20 mouse cellular contexts compared by ENCODE assay signal in genomic region chr4:109412233-109412632, GRCm38 (mm10). TPM values are rescaled to one million over a fixed set of nuclear protein-coding genes. Genes with fewer than 3 reads are reported as not detected.
A peak's percentile ranks its signal among the peaks of the same experiment; 100 is the strongest.
DNase-seq lines count a peak whose midpoint lies in the region; ATAC-seq and TF ChIP-seq lines count a peak whose summit lies in the region.
"Had no signal": no experiment of that assay in that cellular context is flagged by ENCODE, and none has a peak within 500 bp of the region (broad histone marks: within the 10 kb centered on the region; RNA-seq: fewer than 3 reads in every experiment).

No protein-coding gene starts in this region.

- 85% methylated on average over 5 of the region's 5 CpGs for WGBS in heart, embryonic 13.5 days
- 78% methylated on average over 5 of the region's 5 CpGs for WGBS in liver, embryonic 11.5 days
- WGBS in liver, embryonic 14.5 days (ENCODE audit: insufficient replicate concordance): 80% methylated on average over 5 of the region's 5 CpGs
- WGBS in hindbrain, embryonic 11.5 days: 92% methylated on average over 5 of the region's 5 CpGs

- 0 out of 2 replicates have a peak overlapping the region, but pooled peaks have one; percentile 40 for H3K4me2 ChIP-seq in heart, embryonic 13.5 days
- peak overlapping the region; percentile 67 for H3K4me2 ChIP-seq in liver, embryonic 11.5 days
- H3K4me2 ChIP-seq in liver, embryonic 14.5 days (ENCODE audit: low read depth): peak overlapping the region; percentile 97
- H3K4me2 ChIP-seq in hindbrain, embryonic 11.5 days (replicated peaks; ENCODE audit: low read depth, low read length): no peak overlapping the region
- H3K4me2 ChIP-seq: embryonic facial prominence, embryonic 13.5 days; hindbrain, embryonic 15.5 days had no signal

- no peak overlapping the region for H3K27ac ChIP-seq in heart, embryonic 13.5 days (replicated peaks)
- H3K27ac ChIP-seq in liver, embryonic 11.5 days (ENCODE audit: low read depth, low read length): peak overlapping the region; percentile 98
- H3K27ac ChIP-seq in liver, embryonic 14.5 days: peak overlapping the region; percentile 97
- H3K27ac ChIP-seq in hindbrain, embryonic 11.5 days (ENCODE audit: low read depth, low read length): no peak overlapping the region
- H3K27ac ChIP-seq: embryonic facial prominence, embryonic 13.5 days; hindbrain, embryonic 15.5 days had no signal

- no peak for TF ChIP-seq EP300 in liver, embryonic 14.5 days (IDR thresholded peaks at IDR 0.05; ENCODE audit: low read depth)

- H3K4me3 ChIP-seq in heart, embryonic 13.5 days: no peak overlapping the region
- H3K4me3 ChIP-seq in liver, embryonic 11.5 days (ENCODE audit: low read depth, low read length): no peak overlapping the region
- H3K4me3 ChIP-seq in liver, embryonic 14.5 days (ENCODE audit: insufficient read depth in 1 of 2, low read depth in 2 of 2, low read length in 2 of 2): peak overlapping the region; percentile 48 to 53; a peak in 3 of 4 replicates
- no peak overlapping the region for H3K4me3 ChIP-seq in hindbrain, embryonic 11.5 days (ENCODE audit: low read depth, low read length)
- H3K4me3 ChIP-seq: embryonic facial prominence, embryonic 13.5 days; forebrain, embryonic 10.5 days; hindbrain, embryonic 10.5 days; hindbrain, embryonic 15.5 days had no signal

- no peaks in the 10 kb centered on the region for H3K27me3 ChIP-seq in heart, embryonic 13.5 days (replicated peaks)
- no peaks in the 10 kb centered on the region for H3K27me3 ChIP-seq in liver, embryonic 11.5 days (replicated peaks; ENCODE audit: control insufficient read depth, insufficient read depth, low read length)
- no peaks in the 10 kb centered on the region for H3K27me3 ChIP-seq in liver, embryonic 14.5 days (ENCODE audit: control insufficient read depth, insufficient read depth, low read length)
- 0 out of 2 replicates have a peak, but pooled peaks cover 2% of the 10 kb centered on the region for H3K27me3 ChIP-seq in hindbrain, embryonic 11.5 days (ENCODE audit: control insufficient read depth, insufficient read depth, low read length)
- H3K27me3 ChIP-seq: embryonic facial prominence, embryonic 13.5 days; hindbrain, embryonic 15.5 days had no signal

- H3K9me3 ChIP-seq in heart, embryonic 13.5 days: no peaks in the 10 kb centered on the region
- no peaks in the 10 kb centered on the region for H3K9me3 ChIP-seq in liver, embryonic 11.5 days (ENCODE audit: control insufficient read depth, low read length)
- no peaks in the 10 kb centered on the region for H3K9me3 ChIP-seq in liver, embryonic 14.5 days (ENCODE audit: control insufficient read depth, low read length)
- no peaks in the 10 kb centered on the region for H3K9me3 ChIP-seq in hindbrain, embryonic 11.5 days (ENCODE audit: control insufficient read depth, low read length)
- H3K9me3 ChIP-seq: embryonic facial prominence, embryonic 13.5 days; forebrain, embryonic 10.5 days; hindbrain, embryonic 10.5 days; hindbrain, embryonic 15.5 days had no signal

- no peaks in the 10 kb centered on the region for H3K36me3 ChIP-seq in heart, embryonic 13.5 days
- H3K36me3 ChIP-seq in liver, embryonic 11.5 days (ENCODE audit: control insufficient read depth, insufficient read depth, low read length): no peaks in the 10 kb centered on the region
- H3K36me3 ChIP-seq in liver, embryonic 14.5 days (replicated peaks; ENCODE audit: control insufficient read depth, insufficient read depth, low read depth): no peaks in the 10 kb centered on the region; the same call in 1 of the 2 replicates
- H3K36me3 ChIP-seq in hindbrain, embryonic 11.5 days (ENCODE audit: control insufficient read depth, insufficient read depth, low read length): no peaks in the 10 kb centered on the region
- H3K36me3 ChIP-seq: embryonic facial prominence, embryonic 13.5 days; forebrain, embryonic 10.5 days; hindbrain, embryonic 10.5 days; hindbrain, embryonic 15.5 days had no signal

- intact Hi-C loops in heart, postnatal 25 days (cut with DNase I): no loop called here

- H3K9ac ChIP-seq in heart, embryonic 13.5 days: no peak overlapping the region
- peak overlapping the region; percentile 61 for H3K9ac ChIP-seq in liver, embryonic 11.5 days (ENCODE audit: low read depth, low read length)
- peak overlapping the region; percentile 92 for H3K9ac ChIP-seq in liver, embryonic 14.5 days (replicated peaks)
- H3K9ac ChIP-seq in hindbrain, embryonic 11.5 days (ENCODE audit: low read depth, low read length): no peak overlapping the region
- H3K9ac ChIP-seq: embryonic facial prominence, embryonic 13.5 days; hindbrain, embryonic 15.5 days had no signal

- peaks cover 40% of the 10 kb centered on the region for H3K4me1 ChIP-seq in heart, embryonic 13.5 days
- peaks cover 47% of the 10 kb centered on the region for H3K4me1 ChIP-seq in liver, embryonic 11.5 days (replicated peaks; ENCODE audit: control insufficient read depth, insufficient read depth, low read length)
- peaks cover 66% of the 10 kb centered on the region in 2 experiments for H3K4me1 ChIP-seq in liver, embryonic 14.5 days (replicated peaks; ENCODE audit: control insufficient read depth in 2 of 2, insufficient read depth in 2 of 2, low read length in 1 of 2)
- no peaks in the 10 kb centered on the region for H3K4me1 ChIP-seq in hindbrain, embryonic 11.5 days (replicated peaks; ENCODE audit: control insufficient read depth, insufficient read depth, low read length)

- DNase-seq in heart, postnatal 25 days (ENCODE audit: low spot score): no peak
- no peak for DNase-seq in liver, embryonic 11.5 days (ENCODE audit: low spot score)
- DNase-seq in liver, embryonic 14.5 days (ENCODE audit: low read depth in 3 of 3, low spot score in 3 of 3): no peak
- no peak for DNase-seq in kidney, postnatal 36 days
- no peak for DNase-seq in frontal cortex, postnatal 14 days (ENCODE audit: low spot score in 2 of 2)
- no peak for DNase-seq in hindbrain, embryonic 11.5 days (ENCODE audit: low spot score)
- DNase-seq: adrenal gland, adult 2 months; adrenal gland, postnatal 25 days; cerebellum, adult 9-10 months; cerebellum, postnatal 36 days; gastrocnemius, postnatal 10 days; heart, adult 18-20 months; heart, postnatal 10 days had no signal

- TF ChIP-seq CTCF in liver, embryonic 14.5 days (IDR thresholded peaks at IDR 0.05; ENCODE audit: low read depth): no peak

- no peak for ATAC-seq in heart, embryonic 13.5 days (ENCODE audit: extremely low read depth, insufficient number of reproducible peaks, low FRiP score, low TSS enrichment)
- no peak for ATAC-seq in liver, embryonic 11.5 days (replicated peaks; ENCODE audit: low FRiP score)
- no peak for ATAC-seq in liver, embryonic 14.5 days (ENCODE audit: insufficient read depth)
- ATAC-seq in hindbrain, embryonic 11.5 days (ENCODE audit: low FRiP score): no peak
- ATAC-seq: forebrain, embryonic 14.5 days; intestine, embryonic 16.5 days had no signal

RNA-seq across cellular contexts. Expression of gene Ttc39a, which starts 5.8 kb away (rescaled TPM):
- polyA plus RNA-seq in heart, embryonic 13.5 days (2015; fragmentation: Nextera tagmentation; extraction: Ambion mirVana): 8.8 and 9.7 TPM in 2 replicates
- total RNA-seq in heart, postnatal 25 days (2021): 1 to 10 TPM; 1.1 to 2.1 TPM
- 10.9 and 12.0 TPM in 2 replicates for polyA plus RNA-seq in liver, embryonic 11.5 days (2014; fragmentation: Nextera tagmentation; extraction: Ambion mirVana)
- polyA plus RNA-seq in liver, embryonic 14.5 days (2012; rRNA removed): 8.7 and 11.7 TPM in 2 replicates
- polyA plus RNA-seq in liver, embryonic 14.5 days (2014; fragmentation: Nextera tagmentation; extraction: Ambion mirVana): 13.6 and 15.4 TPM in 2 replicates
- polyA plus RNA-seq in hindbrain, embryonic 11.5 days (2014; fragmentation: Nextera tagmentation; extraction: Ambion mirVana): 2.3 and 2.5 TPM in 2 replicates

Comparison
In these comparisons a context has a peak if more than half of its experiments do, and no peak if none do; other contexts are left out.
1. H3K4me3 ChIP-seq: peak in liver, embryonic 14.5 days (2 of 2); none in heart, embryonic 13.5 days (single experiment), liver, embryonic 11.5 days (single experiment) and hindbrain, embryonic 11.5 days (single experiment).
2. H3K27ac ChIP-seq: peak in liver, embryonic 11.5 days (single experiment) and liver, embryonic 14.5 days (single experiment); none in heart, embryonic 13.5 days (single experiment) and hindbrain, embryonic 11.5 days (single experiment).
3. H3K9ac ChIP-seq: peak in liver, embryonic 11.5 days (single experiment) and liver, embryonic 14.5 days (single experiment); none in heart, embryonic 13.5 days (single experiment) and hindbrain, embryonic 11.5 days (single experiment).